Mouse (Mus musculus) ES-Bruce4 (cell line): Measurements from ENCODE around the gene Cd27.

Experiments used
- CTCF ChIP-seq: IDR thresholded peaks from one replicate; pipeline ENCODE4 v1.8.1; 2011; ENCODE audit warnings: low read depth, low read length
- EP300 ChIP-seq: IDR thresholded peaks from 2 replicates; pipeline ENCODE4 v1.6.1; 2011; ENCODE audit warnings: low read depth, low read length; ENCODE audit not compliant: insufficient read depth
- POLR2A ChIP-seq: IDR thresholded peaks from one replicate; pipeline ENCODE4 v1.8.1; 2011; ENCODE audit warnings: low read length; ENCODE audit not compliant: insufficient read depth

DNA sequence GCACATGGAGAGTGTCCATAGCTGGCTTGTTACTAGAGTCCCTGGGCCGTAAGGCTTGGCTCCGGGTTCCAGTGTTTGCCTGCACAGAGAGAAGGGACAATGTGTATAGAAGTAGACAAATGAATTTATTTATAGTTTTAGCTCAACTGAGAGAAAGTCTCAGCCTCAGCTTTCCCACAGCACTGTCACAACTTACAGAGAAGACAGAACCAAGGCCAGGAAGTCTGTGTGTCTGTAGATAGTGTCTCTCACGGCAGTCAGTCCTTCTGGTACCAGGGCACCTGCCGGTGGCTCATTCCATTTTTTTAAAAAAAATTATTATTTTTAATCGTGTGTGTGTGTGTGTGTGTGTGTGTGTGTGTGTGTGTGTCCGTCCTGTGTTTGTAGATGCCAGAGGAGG, 4.3 kb downstream of the Cd27 start:
- TF ChIP-seq POLR2A (no peak), CTCF (no peak), EP300 (no peak)
